Mouse (Mus musculus): ENCODE data around the gene Il17a.

- TF ChIP-seq POLR2A (IDR thresholded peaks at IDR 0.05; ENCODE audit: insufficient read depth, low read depth, low read length): no peak
- TF ChIP-seq CTCF (IDR thresholded peaks at IDR 0.05; ENCODE audit: insufficient read depth, low read depth, low read length): no peak
Measured at GRCm38 (mm10) chr1:20685907-20686306, 44.8 kb upstream of the Il17a start.
